Mouse (Mus musculus): Measurements from ENCODE around the gene Prokr2.
"Not testable (repeated sequence)": the region's sequence is repeated elsewhere in the genome, so short reads cannot be mapped to it uniquely, and the experiment has no call there.

Gene Prokr2

DNA sequence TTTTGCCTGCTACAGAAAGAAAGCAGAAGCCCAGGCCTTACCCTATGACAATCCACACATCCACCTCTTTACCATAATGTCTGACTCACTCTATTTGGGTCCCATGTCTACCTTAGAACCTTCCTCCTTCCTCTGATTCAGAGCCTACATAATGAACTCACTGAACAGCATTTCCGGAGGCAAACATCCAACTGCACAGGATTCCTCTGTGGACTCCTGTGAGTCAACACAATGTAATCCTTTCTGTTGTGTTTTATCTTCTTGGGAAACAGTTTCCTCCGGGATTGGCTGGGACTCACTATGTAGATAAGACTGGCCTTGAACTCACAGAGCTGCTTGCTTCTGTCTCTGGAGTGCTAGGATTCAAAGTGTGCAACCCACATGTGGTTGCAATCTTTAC is 44.9 kb downstream of the Prokr2 start:
- no peak for DNase-seq (ENCODE audit: low spot score)

DNA sequence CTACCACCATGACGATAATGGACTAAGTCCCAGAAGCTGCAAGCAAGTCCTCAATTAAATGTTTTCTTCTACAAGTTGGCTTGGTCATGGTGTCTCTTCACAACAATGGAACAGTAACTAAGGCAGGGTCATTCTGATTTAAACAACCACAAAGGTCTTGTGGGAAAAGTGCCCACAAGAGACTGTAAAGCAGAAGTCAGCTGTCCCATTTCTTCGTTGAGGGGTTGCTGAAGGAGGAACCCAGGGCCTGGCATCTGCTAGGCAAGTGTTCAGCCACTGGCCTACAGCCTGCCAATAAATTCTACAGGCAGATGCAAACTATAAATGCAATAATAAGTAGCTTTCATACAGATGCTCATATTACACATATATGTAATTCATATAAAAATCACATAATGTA is 48.0 kb downstream of the Prokr2 start:
- no peak for DNase-seq (ENCODE audit: low spot score)

DNA sequence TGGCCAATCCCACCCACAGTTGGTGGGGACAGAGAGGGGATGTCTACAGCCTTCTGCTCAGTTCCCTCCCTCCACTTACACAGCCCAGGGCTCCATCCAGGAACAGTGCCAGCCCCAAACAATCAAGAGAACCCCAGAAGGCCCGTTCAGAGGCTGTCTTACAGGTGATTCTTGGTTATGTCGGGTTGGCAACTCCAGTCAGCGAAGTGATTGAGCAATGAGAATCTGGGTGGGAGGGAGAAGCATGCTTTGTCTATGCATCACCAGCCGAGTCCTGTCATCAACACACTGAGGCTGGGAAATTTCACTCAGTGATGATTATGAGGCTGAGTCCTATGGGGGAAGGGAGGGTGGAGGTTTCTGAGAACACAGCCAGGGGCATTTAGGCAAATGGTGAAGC is 61.7 kb downstream of the Prokr2 start:
- no peak for DNase-seq (ENCODE audit: low spot score)

DNA sequence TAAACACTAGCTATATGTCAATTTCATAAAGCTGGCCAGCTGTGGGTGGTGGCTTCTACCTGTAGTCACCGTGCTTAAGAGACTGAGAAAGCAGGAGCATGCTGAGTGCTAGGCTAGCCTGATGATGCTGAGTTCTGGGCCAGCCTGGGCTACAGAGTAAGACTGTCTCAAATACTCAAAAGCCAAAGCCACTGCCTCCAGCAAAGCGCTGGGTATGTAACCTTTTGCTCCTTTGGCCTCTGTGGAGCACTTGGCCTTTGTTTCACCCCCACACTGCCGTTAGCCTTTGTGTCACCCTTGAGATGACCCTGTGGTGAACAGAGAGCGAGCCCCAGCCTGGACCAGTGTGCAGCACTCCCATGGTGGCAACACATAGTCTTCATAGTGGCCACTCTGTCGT is 64.7 kb downstream of the Prokr2 start:
- DNase-seq (ENCODE audit: low spot score), result no peak

DNA sequence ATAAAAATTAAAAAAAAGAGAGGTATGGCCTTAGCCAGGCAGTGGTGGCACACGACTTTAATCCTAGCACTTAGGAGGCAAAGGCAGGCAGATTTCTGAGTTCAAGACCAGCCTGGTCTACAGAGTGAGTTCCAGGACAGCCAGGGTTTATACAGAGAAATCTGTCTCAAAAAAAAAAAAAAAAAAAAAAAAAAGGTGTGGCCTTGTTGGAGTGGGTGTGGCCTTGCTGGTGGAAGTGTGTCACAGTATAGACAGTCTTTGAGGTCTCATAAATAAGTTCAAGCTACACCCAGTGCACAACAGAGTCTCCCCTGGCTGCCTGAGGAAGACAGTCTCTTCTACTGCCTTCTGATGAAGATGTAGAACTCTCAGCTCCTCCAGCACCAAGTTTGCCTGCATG is 68.1 kb downstream of the Prokr2 start:
- no peak for DNase-seq (ENCODE audit: low spot score)

DNA sequence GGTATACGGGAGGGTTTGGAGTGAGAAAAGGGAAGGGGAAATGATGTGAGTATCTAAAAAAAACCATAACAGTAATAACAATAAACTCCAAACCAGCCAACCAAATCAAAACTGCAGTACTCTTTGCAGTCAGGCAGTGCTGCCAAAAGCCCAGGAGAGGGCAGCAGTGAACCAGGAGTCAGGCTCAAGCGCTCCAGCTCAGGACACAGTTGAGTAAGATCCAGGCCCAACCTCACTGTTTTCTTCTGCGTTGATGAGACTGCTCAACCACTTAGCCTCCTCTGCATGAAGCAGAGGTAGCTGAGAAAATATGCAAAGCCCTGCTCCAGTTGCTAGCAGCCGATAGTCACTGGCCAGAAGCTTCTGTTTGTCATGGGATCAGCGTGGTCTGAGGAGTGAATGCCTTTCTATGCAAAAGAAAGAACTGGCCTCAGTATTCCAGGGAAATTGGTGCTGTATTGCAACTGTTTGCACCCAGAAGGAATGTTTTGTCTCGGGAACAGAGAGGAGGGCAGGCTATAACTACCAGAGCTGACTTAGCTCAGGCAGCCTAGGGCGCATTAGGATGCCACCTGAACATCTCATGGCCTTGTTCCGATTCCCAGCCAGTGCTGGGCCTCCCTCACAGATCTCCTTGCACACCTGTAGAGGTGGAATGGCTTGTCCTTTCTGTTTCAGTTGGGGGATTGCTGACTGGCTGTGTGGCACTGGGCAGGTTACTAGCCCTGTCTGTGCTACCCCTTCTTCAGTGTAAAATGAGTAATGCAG is 69.0 kb downstream of the Prokr2 start:
- peak; percentile 76 for DNase-seq (ENCODE audit: low spot score)

DNA sequence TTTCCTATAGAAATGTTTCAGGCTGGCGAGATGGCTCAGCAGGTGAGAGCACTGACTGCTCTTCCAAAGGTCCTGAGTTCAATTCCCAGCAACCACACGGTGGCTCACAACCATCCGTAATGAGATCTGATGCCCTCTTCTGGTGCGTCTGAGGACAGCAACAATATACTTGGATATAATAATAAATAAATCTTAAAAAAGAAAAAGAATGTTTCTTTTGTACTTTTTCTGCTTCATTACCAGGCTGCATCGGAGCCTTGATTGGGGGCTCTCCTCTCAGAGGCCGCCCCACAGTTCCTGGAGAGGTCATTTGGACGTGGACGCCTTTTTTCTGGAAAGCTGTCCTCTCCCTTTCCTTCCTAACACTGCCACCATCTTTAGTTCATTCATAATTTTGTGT is 71.2 kb downstream of the Prokr2 start:
- not testable (repeated sequence) for DNase-seq (ENCODE audit: low spot score)

DNA sequence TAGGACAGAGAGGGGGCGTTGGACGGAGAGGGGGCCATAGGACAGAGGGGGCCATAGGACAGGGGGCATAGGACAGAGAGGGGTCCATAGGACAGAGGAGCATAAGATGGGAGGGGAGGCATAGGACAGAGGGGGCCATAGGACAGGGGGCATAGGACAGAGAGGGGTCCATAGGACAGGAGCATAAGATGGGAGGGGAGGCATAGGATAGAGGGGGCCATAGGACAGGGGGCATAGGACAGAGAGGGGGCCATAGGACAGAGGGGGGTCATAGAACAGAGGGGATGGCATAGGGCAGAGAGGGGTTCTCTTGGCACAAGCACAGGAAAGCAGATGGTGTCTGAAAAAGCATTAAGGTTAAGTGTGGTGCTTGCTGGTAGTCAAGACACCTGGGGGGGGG is 71.7 kb downstream of the Prokr2 start:
- DNase-seq (ENCODE audit: low spot score), result no peak

DNA sequence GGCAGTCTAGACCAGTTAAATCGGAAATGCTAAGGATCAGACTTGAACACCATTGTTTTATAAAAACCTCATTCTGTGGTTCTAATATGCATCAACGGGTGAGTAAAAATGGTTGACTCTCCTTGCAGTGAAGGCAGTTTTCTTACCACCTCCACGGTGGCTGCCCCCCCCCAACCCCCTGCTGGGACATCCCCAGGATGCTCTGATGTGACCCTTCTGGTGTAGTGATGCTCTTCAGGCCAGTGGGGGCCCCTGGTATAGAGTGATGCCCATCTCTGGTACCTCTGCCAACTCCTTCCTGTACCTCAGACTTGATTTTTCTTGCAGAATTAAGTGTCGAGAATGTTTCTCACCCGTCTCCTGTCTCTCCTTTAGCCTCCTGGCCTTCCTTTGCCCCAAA is 72.6 kb downstream of the Prokr2 start:
- no peak for DNase-seq (ENCODE audit: low spot score)

DNA sequence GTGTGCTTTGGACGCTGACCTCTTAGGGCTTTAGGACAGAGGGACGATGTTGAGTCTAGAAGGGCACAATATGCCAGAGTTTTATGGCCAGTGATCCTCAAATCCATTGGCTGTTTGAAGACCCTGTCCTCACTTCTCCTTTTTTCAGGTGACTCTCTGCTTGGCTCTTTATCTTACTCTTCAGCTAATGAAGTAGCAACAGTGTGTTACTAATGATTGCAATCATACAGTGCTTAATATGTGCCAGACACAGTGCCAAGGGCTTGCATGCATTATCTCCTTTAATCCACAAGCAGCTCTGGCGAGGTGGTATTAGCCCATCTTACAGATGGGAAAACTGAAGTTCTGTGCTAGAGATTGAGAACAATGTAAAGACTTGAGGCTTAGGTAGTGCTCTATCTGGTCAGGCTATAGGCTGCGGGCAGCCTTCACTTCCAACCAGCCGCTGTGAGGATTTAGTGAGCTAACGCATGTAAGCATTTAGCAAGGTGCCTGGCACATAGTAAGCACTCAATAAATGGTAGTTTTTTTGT is 75.8 kb downstream of the Prokr2 start:
- DNase-seq (ENCODE audit: low spot score), result no peak

DNA sequence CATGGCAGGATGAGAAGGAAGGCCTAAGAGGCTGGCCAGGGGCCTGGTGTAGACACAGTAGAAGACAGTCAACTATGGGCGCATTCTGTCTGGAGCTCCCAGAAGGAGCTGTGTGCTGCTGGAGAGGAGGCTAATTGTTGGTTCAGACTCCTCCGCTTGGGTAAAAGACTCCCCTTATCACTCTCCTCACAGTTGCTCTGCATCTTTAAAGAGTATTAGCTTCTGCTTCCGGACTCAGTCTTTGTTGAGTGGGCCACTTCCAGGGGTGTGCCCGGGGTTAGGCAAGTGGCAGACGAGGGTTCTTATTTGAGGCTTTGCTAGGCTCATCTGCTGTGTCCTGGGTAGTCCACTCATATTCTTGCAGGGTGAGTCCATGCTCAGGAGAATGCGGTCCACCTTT is 76.4 kb downstream of the Prokr2 start:
- DNase-seq (ENCODE audit: low spot score), result no peak

DNA sequence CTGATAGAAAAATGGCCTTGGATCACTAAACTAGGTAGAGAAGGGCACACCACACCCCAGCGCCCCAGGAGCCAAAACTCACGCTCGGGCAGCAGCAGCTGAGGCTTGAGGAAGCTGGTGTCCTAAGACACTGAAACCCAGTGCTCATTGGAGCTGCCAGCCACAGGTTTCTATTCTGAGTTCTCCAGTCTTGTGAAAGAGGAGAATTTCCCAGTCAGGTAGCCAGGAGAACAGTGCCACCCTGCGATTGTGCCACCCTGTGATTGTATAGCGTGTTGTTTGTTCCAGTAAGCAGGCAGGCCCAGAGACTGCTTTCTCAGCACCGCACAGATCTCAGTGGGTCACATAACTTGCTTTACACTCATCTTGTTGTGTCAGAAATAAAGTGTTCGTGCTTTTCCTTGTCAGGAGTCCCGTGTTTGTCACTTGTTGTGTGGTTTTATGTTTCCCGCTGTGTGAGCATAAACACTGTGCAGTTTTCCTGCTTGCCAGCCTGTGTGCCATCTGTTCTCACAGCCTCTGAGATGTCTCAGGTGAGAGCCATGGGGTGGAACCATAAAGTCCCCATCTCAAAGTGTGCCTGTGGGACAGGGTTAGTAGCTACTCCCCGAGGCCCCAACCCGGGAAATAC is 77.9 kb downstream of the Prokr2 start:
- no peak for DNase-seq (ENCODE audit: low spot score)

DNA sequence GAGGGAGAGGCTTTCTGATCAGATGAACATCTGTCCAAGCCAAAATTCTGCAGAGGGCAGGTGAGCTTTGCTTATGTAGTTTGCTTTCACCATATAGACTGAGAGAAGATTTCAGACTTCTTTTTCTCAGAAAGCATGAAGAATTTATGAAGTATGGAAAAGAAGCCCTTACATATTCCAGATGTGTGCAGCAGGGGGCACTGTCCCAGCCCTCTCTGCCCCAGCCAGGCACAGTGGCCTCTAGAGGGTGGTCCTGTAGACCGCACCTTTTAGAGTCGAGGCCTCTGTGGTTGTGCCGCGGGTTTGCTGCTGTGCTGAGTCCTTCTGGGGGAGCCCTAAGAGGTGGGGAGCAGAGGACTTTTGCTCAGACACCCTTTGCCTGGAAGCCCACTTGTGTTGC is 79.3 kb downstream of the Prokr2 start:
- DNase-seq (ENCODE audit: low spot score), result no peak

DNA sequence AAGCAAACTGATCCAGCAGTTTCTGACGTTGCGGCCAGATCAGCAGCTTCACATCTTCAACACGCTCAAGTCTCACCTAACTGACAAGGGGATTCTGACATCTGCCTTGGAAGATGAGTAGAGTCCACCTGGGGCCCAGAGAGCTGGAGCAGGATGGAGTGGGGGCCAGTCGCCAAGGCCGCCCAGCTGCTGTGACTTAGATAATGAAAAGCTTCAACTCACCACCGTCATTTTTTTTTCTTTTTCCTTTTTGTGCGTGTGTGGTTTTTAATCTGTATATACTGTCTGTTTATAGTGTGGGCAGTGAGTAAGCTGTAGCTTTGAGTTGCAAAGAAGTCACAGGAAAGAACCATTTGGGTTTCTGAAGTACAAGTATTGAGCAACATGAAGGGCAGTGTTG is 80.1 kb downstream of the Prokr2 start:
- no peak for DNase-seq (ENCODE audit: low spot score)

DNA sequence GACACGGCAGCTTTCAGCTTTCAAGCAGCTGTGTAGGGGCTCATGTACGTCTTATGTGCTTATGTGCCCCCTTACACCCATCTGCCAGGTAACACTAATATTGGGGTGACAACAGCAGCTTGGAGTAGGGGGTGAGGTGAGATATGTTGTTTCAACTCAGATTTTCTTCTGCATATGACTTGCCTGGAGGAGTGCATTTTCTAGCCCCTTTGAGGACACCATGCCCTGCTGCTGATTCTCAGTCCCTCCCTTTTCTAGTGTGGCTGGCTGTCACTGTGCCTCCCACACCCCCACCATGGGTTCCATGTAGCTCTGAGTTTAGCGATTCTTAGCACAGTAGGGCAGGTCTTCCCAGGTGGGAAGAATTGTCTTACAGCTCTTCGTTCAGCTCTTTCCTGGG is 83.8 kb downstream of the Prokr2 start:
- no peak for DNase-seq (ENCODE audit: low spot score)

DNA sequence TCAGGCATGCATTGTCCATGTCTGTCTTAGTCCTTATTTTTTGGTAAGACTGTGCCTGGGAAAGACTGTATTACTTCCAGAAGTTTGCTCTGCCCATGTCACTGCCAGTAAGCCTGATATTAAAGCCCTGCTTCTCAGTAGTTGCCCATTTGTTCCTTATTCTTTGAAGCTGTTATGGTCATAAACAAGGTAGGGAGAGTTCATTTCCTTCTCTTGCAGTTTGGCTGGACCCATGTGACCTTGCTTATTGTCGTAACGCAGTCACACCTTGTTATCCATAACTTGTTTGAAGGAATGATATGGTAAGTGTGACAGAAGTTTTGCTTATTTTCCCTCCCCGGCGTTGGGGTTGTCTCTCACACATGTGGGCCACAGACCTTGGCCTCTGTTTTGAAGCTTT is 87.0 kb downstream of the Prokr2 start:
- no peak for DNase-seq (ENCODE audit: low spot score)

DNA sequence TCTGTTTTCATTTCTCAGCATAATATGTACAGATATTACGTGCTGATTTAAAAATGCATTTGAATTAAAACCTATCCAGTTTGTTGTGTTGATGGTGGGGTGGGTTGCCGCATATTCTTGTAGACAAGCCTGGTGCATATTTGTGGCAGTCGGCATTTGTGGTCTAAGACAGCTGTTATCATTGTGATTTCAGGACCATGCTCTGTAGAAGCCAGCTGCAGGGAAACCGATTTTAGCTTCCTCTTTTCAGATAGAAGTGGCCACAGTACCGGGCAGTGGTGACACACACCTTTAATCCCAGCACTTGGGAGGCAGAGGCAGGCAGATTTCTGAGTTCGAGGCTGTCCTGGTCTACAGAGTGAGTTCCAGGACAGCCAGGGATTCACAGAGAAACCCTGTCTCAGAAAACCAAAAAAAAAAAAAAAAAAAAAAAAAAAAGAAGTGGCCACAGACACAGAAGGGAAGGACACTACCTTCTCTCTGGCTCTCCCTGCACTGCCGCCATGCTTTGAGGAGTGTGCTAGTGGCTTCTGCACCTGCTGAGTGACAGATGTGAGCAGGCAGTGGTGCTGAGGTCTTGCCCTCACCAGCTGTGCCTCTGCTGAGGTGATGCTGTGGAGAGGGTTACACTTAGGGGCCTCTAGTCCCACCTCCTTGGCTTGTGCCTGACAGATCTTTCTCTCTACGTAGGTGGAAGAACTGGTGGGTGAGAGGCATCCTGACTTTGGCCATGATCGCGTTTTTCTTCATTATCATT is 91.4 kb downstream of the Prokr2 start:
- no peak for DNase-seq (ENCODE audit: low spot score)

DNA sequence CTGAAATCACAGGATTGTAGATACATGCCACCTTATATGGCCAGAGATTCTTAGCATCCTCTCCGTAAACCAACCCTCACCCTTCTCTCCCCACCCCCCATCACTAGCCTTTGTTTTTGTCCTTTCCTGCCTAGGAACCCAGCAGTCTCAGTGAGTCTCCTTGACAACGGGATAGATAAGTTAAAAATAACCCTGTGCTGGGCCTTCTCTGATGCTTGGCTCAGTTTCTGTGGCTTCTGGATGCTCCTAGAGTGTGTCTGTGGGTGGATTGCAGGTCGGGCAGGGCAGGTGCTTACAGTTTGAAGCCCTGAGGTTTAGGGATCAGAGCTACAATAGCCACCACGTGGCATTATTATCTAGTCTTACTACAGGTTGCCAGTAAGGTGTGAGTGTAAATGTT is 93.2 kb downstream of the Prokr2 start:
- peak; percentile 32 for DNase-seq (ENCODE audit: low spot score)

DNA sequence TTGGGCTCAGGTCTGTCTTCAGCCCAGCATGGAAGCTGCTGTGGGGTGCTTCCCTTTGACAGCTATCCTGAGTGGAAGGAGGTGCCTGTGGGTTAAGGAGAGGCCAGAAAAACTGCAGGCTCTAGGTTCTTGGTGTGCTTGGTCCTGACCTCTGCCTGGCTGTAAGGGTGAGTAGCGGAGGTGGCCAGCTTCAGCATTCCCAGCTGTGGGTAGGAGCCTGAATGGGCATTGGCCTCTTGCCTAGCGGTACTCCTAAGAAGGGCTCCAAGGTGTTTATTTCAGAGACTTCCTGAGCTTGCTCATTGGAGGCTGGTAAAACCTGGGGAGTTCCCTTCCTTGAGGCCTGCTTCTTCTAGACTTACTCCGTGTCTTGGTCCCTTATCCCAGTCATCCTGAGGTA is 94.0 kb downstream of the Prokr2 start:
- no peak for DNase-seq (ENCODE audit: low spot score)

DNA sequence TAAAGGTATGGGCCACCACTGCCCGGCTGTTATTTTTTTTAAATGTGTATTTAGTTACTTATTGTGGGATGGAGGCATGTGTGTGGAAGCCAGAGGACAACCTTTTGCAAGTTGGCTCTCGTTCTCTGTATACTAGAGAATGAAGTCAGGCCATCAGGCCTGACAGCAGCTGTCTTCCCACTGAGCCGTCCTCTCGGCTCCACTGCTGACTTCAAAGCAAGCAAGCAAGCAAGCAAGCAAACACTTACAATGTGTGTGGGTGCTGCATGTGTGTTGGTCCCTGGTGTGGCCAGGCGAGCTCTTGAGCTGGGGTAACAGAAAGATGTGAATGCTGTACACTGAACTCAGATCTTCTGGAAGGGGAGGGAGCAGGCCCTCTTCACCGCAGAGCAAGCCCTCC is 94.4 kb downstream of the Prokr2 start:
- DNase-seq (ENCODE audit: low spot score), result no peak

DNA sequence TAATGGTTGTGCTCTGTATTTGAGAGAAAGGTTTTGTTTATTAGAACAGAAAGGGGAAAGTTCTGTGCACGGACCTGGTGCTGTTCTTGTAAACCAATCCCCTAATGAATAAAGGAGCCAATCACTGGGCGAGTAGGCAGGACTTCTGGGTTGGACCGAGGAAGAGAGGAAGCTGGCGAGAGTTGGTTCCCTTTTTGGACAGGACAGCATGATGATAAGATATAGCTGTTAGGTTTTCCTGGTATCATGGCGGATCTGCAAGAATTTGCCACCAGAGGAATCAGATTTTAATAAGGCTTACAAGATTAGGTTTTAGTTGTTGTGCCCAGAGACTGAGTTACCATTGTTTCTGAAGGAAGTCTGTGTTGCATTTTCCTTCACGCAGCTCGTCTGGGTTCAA is 96.0 kb downstream of the Prokr2 start:
- DNase-seq (ENCODE audit: low spot score), result not testable (repeated sequence)
